Mouse (Mus musculus): ENCODE data around the gene M1ap.
A peak's percentile ranks its signal among the peaks of the same experiment; 100 is the strongest.

Gene M1ap

DNA sequence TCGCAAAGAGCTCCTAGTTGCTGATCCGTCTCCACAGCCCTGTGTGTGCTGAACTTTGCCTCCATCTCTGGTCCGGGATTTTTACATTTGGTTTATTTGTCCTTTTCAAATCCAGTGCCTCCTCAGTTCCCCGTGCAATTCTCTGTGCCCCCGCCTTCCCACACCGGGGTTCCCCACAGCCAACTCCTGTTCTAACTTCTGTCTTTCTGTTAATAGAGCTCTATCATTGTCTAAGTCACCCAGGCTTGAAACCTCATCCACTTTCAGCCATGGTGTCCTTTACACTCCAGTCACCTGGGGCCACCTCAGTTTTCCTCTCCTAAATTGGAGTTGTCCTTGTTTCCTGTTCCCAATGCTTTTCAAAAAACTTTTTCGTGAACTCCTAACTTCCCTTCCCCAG, 64.6 kb downstream of the M1ap start:
- DNase-seq (ENCODE audit: low spot score): no peak

DNA sequence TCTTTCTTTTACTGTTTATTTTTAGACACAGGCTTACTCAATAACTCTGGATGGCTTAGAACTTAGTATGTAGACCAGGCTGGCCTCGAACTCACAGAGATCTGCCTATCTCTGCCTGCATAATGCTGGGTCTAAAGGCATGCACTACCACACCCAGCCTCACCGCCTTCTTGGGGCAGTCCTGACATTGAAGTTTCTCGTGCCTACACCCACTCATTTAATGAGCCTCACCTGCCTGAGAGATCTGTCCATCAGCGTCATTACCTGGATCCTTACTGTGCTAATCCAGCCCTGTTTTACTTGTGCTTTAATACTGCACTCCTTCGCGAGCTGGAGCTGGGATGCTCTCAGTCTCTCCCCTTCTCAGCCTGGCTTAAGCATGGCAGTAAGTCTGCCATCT, 65.1 kb downstream of the M1ap start:
- no peak for DNase-seq (ENCODE audit: low spot score)

DNA sequence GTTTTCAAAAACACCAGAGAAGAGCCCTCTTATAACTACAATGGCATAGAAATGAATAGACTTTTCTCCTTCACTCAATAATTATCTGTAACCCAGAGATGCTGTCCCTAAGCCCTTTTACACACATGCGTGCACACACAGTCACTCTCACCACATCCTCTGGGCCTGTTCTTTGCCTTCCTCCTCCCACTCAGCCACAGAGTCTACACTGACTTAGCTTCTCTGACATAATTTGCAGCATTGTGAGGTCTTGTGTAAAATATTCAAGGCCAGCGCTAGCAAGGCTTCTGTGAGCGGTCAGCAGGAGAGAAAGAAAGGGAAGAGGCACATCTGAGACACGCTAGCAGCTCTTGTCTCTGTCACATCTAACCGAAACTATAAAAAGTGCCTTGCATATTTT, 66.7 kb downstream of the M1ap start:
- peak; percentile 48 for DNase-seq (ENCODE audit: low spot score)

DNA sequence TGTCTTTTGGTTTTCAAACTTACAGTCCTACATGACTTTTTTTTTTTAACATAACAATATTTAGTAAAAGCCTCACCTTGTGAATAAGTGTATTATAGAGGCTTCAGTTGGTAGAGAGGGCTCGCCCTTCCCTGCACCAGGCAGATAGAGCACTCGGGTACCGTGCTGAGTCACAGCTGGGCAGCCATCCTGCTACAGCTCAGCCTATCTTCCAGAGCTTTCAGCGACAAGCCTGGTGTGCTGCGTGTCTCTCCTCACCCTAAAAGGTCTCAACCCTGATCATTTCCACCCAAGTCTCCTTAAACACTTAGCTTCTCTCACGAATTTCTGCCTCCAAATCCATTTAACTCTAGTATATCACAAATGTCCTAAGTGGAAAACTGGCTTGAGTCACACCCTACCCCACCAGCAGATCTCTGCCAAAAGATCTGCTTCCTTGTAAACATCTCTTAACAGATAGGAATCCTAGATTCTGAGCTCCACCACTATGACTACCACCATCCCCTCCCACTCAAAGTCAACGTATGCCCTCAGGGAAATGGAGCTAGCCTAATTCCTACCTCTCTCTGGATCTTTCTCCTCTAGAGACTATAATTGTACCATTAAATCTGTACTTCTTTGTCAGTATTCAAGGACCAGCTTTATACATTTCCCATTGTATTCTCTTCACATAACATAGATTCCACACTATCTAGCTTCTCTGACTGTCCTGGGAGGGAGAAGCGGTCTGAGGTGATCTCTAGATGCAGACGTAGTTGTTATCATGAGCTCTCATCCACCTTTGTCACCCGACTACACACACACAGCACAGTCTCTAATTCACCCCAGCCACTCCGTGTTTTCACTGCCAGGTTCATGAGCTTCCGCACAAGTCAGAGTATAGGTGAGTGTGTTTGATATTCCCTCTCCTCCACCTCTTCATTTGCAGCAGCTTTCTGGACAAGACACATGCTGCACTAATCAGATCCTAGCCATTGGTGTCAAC, 68.1 kb downstream of the M1ap start:
- no peak for DNase-seq (ENCODE audit: low spot score)

DNA sequence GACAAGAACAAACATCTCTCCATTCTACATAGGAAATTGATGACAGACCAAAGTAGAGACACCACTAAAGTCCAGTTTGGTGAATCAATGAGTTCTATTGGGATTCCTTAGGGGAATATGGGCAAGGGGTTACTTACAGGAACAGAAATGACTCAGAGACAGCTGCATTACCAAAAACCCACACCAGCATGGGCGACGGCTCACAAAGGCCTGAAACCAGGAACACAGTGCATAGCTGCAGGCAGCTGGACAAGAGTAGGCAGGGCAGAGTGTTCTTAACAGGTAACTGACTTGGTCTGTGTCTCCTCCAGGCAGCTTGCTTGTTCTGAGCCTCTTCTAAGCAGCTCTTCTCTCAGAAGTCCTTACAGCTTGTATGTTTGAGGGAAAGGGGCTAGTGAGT, 69.0 kb downstream of the M1ap start:
- no peak for DNase-seq (ENCODE audit: low spot score)

DNA sequence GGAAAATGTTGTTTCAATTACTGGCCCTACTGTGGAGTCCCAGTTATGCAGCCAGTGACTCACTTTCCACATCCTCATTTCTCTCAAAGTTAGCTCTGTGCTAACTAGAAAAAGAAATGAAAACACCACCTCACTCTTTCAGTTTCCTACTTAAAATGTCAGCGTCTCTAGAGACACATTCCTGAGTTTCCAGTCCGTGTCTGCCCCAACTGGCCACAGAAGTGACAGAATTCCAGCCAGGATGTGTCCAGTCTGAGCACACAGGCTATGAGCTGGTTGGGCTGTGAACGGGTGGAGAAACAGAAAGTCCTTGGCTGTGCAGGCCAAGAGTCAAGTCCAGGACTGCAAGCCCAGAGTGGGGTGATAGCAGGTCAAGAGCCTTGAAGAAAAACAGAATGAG, 70.5 kb downstream of the M1ap start:
- no peak for DNase-seq (ENCODE audit: low spot score)

DNA sequence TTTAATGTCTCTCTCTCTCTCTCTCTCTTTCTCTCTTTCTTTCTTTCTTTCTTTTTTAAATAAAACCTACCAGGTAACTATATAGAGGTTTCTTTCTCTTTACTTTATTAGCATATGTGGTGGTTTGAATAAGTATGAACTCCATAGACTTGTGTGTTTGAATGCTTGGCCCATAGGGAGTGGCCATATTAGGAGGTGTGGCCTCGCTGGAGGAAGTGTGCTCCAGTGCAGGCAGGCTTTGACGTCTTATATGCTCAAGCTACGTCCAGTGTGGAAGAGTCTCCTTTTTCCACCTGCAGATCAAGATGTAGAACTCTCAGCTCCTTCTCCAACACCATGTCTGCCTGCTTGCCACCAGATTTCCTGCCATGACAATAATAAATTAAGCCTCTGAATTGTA, 72.3 kb downstream of the M1ap start:
- no peak for DNase-seq (ENCODE audit: low spot score)

DNA sequence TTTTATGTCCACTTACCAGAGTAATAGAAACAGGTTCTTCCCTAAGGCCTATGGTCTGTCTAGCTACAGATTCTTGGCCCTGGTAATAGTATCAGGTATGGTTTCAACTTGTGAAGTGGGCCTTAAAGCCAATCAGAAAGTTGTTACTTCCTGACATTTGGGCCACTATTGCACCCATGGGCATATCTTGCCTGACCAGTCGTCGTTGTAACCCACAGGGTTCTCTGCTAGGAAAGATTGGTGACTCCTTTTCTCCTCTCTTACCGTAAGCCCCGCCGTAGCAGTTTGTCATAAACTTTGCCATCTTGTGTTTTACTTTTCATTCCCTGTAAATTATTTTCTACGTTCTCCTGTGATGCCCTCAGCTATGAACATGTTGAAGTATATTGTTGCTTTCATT, 73.4 kb downstream of the M1ap start:
- no peak for DNase-seq (ENCODE audit: low spot score)

DNA sequence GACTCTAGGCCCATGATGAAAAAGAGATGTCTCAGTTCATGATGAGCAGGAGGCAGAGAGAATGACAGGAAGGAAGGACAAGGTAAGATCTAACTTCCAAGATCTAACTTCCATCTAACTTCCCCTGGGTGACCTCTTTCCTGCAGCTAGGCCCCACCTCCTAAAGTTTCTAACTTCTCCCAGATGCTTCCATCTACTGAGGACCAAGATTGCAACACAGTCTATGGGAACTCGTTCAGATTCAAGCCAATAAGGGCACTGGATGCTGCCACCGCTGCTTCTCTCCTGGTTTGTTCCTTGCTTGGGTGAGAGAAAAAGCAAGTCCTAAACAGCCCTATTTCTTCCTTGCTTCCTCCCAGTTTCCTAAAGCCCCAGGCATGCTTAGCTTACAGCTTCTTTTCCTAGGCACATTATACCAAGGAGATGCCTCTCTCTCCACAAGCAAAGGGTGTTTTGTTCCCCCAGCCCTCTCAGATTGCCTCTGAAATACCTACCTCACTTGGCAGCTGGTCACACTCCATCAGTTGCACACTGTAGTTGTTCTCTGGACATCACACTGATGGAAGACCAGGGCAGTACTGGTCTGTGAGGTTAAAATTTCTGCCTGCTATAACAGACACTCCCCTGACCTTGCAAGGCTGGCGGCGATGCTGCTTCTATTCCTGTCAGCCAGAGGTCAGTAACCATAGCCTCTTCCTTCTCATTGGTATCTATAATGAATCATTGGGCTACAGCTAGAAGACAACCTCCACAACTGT, 74.3 kb downstream of the M1ap start:
- DNase-seq (ENCODE audit: low spot score): no peak

DNA sequence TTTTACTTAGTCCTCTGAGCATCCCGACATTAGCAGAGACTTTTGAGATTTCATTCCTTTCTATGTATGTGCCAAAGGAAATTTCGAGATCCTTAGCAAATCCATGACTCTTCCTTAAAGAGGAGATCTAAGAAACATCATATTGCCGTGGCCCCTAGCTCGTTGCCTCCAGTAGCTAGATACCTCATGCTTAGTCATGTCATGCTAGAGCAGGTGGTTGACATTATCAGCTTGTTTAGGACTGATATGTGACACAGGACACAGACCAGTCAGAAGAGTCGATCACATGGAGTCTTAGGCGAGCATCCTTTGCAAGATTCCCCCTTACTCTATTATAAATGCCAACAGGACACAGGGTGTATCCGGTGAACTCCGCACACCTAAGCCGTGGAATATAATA, 76.3 kb downstream of the M1ap start:
- no peak for DNase-seq (ENCODE audit: low spot score)

DNA sequence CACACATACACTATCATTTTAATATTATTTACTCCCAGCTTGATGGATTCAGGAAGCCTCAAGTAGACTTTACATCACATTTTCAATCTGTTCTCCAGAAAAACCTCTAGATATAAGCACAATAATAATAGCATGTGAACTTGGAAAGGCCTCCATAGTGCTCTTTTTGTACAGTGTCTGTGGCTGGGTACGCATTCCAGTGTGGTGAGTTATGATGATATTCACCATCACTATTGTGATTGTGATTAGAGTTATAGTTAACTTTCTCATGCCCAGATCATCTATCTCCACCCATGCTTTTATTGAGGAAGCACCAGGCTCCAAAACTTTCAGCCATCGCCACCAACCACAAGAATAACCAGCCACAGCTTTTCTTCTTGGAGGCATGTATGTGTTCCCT, 77.1 kb downstream of the M1ap start:
- DNase-seq (ENCODE audit: low spot score): no peak

DNA sequence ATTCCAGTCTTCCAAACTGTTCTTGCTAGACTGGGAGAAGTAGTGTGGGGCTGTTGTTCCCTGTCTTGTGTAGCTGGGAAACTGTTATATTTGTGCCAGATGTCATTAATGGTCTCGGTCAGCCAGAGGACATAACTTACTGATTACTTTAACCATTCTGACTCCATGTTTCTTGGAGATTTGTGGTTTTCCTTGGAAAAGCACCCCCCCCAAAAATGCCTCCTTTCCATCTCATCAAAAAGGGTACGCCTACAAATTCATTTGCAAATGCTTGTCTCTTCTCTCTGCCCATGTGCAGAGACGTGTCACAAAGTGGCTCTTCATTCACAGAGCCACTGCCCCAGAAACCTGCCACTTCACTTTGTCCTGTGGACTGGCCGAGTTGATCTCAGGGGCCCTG, 77.7 kb downstream of the M1ap start:
- no peak for DNase-seq (ENCODE audit: low spot score)

DNA sequence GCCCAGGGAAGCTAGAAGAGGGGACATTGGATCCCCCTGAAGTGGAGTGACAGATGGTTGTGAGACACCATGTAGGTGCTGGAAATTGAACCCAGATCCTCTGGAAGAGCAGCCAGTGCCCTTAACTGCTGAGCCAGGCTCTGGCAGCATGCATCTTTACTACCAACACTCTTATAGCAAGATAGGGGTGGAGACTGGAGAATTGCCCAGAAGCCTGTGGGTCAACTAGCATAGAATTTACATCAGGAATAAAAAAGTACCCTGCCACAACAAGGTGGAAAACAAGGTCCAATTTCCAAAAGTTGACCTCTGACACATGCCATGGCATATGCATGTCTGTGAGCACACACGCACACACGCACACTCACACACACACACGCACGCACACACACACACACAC, 78.5 kb downstream of the M1ap start:
- no peak for DNase-seq (ENCODE audit: low spot score)

DNA sequence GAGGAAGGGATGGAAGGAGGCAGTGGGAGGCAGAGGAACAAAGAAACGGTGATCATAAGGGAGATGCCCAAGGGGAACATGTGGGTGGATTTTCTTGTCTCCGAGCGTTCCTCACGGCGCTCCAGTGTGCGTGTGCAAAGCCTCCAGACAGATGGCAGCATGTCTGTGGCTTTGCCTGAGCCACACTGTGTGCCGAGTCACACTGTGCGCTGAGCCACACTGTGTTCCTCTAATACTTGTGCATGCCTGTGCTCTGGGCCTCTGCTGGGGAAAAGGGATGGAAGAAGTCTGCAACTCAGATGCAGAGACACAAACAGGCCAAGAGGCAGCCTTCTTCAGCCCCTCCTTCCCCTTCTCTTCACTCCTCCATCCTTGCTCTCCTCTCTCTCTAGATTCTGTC, 80.6 kb downstream of the M1ap start:
- no peak for DNase-seq (ENCODE audit: low spot score)

DNA sequence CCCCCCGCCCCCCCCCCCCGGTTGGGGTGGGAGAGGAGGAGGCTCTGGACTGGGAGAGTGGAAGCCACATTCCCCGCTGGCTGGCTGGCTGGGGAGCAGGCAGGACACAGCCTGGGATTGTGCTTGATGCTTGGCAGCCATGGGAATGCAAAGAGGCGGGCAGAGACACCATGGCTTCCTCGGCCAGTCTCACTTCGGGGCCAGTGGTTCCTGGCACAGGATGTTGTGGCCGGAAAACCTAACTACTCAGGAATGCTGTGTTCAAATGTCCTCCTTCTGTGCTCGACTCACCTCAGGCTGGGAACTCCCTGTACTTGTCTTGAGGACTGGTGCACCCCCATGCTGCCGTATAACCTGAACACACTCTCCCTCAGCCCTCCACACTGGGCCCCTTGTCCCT, 81.0 kb downstream of the M1ap start:
- no peak for DNase-seq (ENCODE audit: low spot score)

DNA sequence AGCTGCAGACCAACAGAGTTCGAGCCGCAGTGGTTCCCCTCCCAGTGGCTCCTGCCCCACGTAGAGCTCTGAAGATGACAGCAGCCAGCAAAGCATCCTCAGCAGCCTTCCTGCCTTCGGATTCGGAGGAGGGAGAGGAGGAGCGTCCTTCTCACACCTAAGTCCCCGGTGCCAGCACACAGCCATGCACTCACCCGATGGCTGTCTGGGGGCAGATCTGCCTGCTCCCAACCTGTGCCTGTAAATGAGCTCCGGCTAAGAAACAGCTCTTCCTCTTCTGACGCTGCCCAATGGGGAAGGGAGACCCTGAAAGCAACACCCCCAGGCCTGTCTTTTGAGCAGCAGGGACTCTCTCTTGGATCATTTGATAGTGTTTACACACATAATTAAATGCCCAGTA, 83.1 kb downstream of the M1ap start:
- no peak for DNase-seq (ENCODE audit: low spot score)

DNA sequence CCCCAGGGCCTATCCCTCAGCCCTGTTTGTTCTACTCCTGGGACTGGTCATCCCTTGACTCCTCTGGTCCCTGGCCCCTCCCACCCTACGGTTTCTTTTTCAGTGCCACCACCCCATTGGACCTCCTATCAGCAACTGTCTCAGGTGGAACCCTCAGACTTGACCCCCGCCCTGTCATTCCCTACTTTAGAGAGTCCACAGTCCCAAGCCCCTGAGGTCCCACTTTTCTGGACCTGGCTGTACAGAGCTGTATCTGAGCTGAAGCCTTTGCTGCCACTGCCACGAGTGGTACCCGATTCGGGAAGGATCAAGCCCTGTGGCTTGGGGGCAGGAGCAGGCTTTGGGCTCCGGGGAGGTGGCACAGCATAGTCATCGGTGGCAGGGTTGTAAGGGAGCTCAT, 84.4 kb downstream of the M1ap start:
- no peak for DNase-seq (ENCODE audit: low spot score)

DNA sequence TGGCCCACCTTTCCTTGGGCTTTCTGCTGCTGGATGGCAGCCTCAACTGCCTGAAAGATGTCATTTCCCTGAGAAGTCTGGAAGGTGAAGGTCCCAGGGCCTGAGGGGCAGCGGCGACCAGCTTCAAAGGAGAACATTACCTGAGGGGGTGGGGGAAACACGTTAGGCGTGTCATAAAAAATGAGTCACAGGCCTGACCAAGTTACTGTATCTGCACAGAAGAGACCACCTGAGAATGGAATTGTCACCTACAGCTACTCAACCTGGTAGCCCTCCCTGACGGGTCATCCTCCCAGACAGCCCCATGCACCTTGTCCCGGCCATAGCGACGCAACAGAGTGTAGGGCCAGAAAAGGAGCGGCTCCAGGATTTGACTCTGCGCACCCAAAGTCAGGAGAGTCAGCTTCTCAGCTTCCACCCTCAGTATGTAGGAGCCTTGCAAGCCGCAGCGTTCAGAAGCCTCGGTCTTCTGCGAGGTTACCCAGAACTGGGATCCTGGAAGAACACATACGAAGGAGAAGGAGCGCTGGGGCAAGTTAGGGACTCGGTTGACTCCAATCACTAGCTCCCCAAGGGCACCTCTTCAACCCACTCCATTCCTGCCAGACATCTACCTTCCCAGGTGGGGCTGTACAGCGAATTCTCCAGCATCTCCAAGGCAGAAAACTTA, 85.4 kb downstream of the M1ap start:
- DNase-seq (ENCODE audit: low spot score): no peak

DNA sequence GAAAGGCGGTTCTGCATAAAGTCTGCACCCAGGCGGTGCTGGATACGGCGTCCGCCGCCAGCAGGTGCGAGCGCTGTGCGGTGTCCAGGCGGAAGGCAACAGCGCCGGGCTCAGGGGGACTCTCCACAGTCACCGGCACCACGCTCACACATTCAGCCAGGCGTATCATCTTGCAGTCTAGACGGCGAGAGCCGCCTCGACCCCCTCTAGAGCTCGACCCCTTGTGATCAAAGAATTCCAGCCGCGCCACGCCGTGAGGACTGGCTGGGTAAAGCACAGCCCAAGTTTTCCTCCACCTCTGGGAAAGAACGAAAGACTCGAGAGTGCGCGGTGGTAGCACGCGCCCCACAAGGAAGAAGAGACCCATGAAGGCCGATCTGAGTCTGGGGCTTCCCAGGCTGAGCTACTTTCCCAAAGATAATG, 86.1 kb downstream of the M1ap start:
- DNase-seq (ENCODE audit: low spot score): peak; percentile 60

DNA sequence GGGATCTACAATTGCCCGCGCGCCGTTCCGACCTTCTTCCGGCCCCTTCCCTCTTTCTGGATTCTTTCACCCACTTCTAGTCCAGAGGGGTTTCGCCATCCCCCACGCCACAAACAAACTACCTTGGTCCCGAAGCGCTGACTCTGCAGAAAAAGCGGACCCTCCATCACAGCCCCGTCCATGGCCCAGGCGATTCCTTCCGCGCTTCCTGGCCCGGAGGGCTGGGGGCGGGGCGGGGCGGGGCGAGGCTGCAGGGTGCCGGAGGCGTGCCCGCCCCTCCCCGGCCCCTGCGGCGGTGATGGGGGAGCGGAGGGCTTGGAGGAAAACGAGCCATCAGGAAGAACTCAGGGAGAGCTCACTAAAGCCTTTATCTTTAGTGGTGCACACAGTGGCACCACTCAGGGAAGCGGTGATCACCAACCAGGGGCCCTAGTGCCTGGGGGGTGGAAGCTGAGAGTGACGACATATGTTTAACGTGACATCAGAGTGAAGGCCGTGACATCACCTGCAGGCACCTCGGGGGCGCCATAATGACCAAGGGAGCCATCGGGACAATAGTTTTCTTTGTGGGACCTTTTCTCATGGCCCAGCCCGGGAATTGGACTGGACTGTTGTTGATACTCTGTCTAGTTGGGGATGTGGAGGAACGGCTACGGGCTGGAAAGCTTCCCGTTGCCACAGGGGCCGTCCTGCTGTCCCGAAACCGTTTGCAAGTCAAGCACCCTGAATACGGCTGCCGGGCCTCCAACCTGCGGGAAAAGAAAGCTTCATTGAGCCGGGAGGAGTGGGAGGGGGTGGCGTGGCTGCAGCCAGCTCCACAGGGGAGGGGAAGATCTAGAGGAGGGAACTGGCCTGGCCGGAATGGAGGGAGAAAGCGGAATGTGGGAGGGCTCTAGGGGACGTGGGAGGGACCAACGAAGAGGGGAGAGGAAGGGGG, 86.8 kb downstream of the M1ap start, which contains the start of the genes Dok1 and Loxl3:
Gene Dok1 (minus strand): TSS at position 223 of the 937 bp plus-strand sequence.
Gene Loxl3 (plus strand): TSS at position 925 of the 937 bp plus-strand sequence.
- DNase-seq (ENCODE audit: low spot score): peak; percentile 74

DNA sequence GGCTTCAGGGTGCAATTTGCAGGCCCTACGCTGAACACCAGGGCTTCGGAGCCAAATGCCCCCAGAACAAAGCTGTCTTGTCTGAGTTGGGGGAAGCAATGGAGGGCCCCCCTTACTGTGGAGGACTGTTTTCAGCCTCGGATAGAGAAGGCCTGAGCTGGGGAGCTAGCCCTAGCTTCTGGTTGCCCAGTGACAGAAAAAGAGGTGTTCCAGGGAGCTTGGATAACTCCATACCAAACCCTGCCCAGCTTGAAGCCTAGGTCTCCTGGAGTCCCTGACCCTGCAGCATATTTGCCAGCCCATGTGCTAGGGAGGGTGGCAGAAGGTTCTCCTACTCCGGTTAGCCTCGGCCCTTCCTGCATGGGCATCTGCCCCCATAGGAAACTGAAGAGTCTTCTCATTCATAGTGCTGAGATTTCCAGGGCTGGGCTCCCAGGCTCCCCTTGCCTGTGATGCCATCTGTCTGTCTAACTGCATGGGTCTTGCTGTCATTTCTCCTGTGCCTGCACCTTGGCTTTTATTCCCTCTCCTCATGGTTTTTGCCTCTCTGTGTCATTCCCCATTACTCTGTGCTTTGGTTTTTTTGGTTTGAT, 87.9 kb downstream of the M1ap start:
- peak; percentile 16 for DNase-seq (ENCODE audit: low spot score)

Data from retina, embryonic 14.5 days (tissue).